Mouse (Mus musculus) left cerebral cortex, postnatal 36 days (tissue): ENCODE data around the gene L3mbtl3. TPM values are rescaled to one million over a fixed set of nuclear protein-coding genes. Genes with fewer than 3 reads are reported as not detected.
A peak's percentile ranks its signal among the peaks of the same experiment; 100 is the strongest.

ENCODE experiments used
- DNase-seq, 2 experiments: peaks; one replicate each; pipeline ENCODE4 v3.0.0; 2021 to 2022; ENCODE audit warnings: low spot score in 2 of 2, mixed read lengths in 1 of 2
- intact Hi-C: fragments of 180-260 bp; cut with DNase I; formaldehyde crosslinking; loops from one replicate; pipeline ENCODE4 v1.15.1; 2025
- total RNA-seq, 2 experiments: library from RNA; stranded (reverse); gene quantifications; 2 replicates each; pipeline ENCODE4 v1.2.3; 2021

Gene L3mbtl3
- 10 to 100 TPM; 27.1 to 27.7 TPM for total RNA-seq

DNA sequence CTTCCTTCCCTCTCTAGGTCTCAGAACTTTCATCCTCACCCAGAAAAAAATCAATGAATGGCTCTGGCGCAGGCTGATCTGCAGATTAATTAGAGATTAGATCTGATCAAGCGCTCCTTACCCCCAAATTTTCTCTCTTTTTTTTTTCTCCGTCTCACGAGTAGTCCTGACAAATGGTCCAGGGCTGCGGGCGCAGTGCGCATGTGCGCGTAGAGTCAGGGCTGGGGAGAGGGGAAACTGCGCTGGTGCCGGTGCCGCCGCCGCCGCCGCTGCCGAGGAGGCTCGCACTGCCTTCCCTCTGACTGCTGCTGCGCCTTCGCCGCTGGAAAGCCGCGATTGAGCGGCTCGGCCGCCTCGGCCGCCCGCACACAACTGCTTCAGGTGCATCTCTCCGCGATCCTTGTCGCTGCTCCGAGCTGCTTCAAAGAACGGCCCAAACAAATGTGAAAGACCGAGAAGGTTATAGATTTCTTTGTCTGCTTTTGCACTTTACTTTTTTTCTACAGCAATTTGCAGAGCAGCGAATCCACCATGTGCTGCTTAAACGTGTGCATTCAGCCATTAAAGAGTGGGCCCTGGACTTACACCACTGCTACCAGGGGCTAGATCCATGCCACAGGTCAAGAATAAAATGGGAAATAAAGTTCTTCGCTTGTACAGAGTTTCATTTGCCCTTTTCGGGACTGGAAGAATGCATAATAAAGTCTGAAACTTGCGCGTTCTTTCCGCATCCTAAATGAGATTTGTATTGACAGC, at the start of gene L3mbtl3:
TSS of gene L3mbtl3 (minus strand) at position 182 of the 756 bp plus-strand sequence.
- DNase-seq: peak; percentile 84 to 88
- intact Hi-C loops: loop anchor here (10.0 kb wide), 2 partner anchors 119 to 379 kb away; partner anchors contain the start of gene Arhgap18

GRCm38 (mm10) chr10:26421168-26421567, 45.4 kb upstream of the L3mbtl3 start:
- no peak for DNase-seq
- intact Hi-C loops: no loop called here

DNA sequence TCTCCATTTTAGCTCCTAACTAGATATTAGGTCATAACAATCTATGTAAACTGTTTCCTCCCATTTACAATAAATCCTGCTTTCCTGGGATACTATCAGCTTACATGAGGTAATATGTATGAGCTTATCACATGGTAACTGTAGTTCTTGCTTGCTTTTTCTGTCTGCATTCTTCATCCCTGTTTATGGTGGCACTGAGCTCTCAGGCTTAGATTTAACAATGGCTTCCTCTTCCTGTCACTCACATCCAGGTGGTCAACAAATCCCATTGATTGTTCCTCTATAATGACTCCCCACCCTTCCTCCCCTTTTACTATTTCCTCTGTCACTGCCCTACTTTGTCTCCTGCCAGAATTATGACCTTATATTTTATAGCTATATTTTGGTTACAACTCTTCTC, 12.9 kb upstream of the L3mbtl3 start:
- intact Hi-C loops: no loop called here
- DNase-seq: no peak

DNA sequence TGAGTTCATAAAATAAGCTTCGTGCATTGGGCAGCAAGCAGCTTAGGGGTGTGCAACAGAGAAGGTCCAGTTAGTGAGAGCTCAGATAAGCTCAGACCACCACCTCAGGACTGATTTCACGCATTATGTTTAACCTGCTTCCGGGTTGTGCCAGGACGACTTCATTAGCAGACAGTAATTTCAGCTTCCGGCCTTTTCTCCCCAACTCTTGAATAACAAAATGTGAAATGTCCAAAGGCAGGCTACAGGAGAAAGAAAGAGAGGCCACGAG, 1.5 kb upstream of the L3mbtl3 start:
- DNase-seq: no peak
- intact Hi-C loops: loop anchor here (10.0 kb wide), 2 partner anchors 118 to 378 kb away; partner anchors contain the start of gene Arhgap18

GRCm38 (mm10) chr10:26376546-26377331, 968 bp upstream of the L3mbtl3 start:
- DNase-seq: no peak
- intact Hi-C loops: loop anchor here (10.0 kb wide), 2 partner anchors 118 to 378 kb away; partner anchors contain the start of gene Arhgap18

DNA sequence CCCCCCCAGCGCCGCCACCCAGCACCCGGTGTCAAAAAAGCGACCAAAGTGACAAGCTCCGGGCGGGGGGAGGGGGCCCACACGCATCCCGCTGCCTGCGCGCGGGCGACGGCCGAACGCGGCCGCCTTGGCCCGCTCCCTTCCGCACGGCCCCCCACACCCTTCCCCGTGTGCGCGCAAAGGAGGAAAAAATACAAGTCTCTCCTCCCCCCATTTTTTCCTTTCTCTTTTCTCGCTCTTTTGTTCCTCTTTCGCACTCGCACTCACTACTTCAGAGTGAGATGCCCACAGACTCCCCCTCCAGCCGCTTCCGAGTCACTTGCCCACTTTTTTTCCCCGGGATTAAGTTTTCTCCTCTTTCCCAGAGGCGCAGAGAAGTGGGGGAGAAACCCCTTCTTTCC, 420 bp downstream of the L3mbtl3 start:
- no peak for DNase-seq
- intact Hi-C loops: loop anchor here (10.0 kb wide), 2 partner anchors 119 to 379 kb away; partner anchors contain the start of gene Arhgap18

DNA sequence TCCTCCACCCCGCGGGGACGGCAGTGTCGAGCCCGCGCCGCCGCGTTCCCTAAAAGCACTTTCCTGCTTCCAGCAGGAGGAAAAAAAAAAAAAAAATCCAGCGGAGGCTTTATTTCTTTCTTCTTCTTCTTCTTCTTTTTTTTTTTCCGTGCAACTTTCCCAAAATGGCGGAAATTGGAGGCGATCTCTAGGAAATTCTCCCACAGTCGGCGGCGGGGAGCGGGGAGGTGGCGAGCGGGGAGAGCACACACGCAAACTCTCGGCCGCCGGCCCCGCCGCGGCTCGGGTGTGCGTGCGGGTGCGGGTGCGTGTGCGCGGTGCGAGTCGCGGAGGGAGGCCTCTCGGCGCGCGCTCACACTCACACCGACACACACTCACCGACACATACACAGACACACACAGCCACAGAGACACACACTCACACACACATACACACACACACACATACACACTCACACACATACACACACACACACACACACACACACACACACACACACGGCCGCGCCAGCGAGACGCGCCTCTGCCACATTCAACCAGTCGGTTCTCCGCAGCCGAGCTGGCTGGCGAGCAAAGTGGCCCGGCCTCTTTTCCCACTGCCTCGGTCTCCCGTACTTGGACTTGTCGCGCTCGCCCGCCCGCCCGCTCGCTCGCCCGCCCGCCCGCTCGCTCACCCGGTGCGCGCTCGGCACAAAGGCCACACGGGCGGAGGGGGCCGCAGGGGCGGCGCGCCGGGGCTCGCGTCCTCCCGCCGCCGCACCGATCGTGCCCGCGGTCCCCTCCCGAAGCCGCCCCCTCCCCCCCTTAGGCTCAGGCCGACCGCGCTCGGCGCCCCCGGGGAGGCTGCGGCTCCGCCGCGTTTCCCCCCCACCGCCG, 1.1 kb downstream of the L3mbtl3 start:
- DNase-seq: peak; percentile 62 to 71
- intact Hi-C loops: loop anchor here (5.0 to 10.0 kb wide), 5 partner anchors 120 to 618 kb away; partner anchors contain the start of gene Arhgap18

DNA sequence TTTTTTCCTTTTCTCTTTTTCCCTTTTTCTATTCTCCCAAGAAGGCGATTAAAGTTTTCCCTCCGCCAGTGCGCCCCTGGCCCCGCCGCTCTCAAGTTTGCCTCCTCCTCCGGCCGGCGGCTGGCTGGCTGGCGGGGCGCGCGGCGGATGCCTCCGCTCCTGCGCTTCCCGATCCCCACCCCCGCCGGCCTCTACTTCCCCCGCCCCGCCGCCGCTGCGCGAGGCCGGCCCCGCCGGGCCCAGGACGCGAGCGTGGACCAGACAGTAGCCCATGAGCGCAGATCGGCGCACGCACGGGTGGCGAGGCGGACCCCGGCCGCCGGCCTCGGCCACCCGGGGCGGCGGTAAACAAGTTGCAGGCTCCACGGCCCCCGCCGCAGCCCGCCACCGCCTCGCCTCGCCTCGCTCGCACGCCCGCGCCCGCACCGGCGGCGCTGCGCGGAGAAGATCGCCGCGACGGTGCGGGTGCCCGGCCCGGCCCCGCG, 1.8 kb downstream of the L3mbtl3 start:
- DNase-seq: peak; percentile 64 to 74
- intact Hi-C loops: loop anchor here (2.0 to 10.0 kb wide), 6 partner anchors 121 to 618 kb away; partner anchors contain the start of gene Arhgap18

GRCm38 (mm10) chr10:26372940-26373931, 2.5 kb downstream of the L3mbtl3 start:
- DNase-seq: peak; percentile 73 to 78
- intact Hi-C loops: loop anchor here (2.0 to 10.0 kb wide), 6 partner anchors 122 to 619 kb away; partner anchors contain the start of gene Arhgap18

GRCm38 (mm10) chr10:26371416-26371815, 4.4 kb downstream of the L3mbtl3 start:
- intact Hi-C loops: loop anchor here (5.0 to 10.0 kb wide), 5 partner anchors 123 to 621 kb away; partner anchors contain the start of gene Arhgap18
- no peak for DNase-seq

- DNase-seq: no peak
- intact Hi-C loops: no loop called here
Measured at GRCm38 (mm10) chr10:26364942-26365341, 10.8 kb downstream of the L3mbtl3 start.

- intact Hi-C loops: no loop called here
- no peak for DNase-seq
Measured at GRCm38 (mm10) chr10:26364326-26364856, 11.4 kb downstream of the L3mbtl3 start.

DNA sequence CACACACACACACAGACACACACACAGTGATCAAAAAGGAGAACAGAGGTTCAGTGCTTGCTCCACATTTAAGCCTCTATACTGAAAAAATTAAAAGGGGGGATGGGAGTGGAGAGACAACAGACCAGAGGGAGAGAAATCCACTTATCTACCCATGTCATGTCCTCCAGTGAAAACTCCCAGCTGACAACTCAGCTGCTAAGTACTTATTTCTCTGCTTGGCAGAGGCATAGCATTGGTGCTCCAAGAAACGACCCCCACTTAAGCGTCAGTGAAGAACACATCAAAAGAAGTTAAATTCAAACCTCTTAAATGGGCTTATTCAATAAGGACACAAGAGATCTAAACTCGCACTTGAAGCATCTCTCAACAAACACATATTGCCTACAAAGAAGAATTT, 12.2 kb downstream of the L3mbtl3 start:
- intact Hi-C loops: no loop called here
- no peak for DNase-seq

DNA sequence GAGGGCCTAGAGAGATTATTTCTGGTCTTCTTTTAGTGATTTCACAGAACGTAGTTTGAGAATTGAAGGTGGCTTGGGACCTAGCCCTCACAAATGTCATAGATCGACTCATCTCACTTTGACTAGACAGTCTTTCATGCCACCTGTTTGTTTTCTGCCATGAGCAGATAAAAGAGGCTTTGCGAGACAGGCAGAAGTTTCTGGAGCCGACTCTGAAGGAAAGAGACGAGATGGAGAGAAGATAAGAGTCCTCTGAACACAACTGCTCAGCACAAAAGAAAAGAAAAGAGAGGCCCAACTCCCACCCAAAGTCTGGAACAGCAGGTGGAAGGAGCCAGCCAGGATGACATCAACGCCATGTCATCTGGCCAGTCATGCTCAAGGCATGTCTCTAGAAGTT, 17.0 kb downstream of the L3mbtl3 start:
- DNase-seq: no peak
- intact Hi-C loops: no loop called here

- intact Hi-C loops: no loop called here
- DNase-seq: peak; percentile 18 to 32
Measured at GRCm38 (mm10) chr10:26358231-26358630, 17.5 kb downstream of the L3mbtl3 start.

GRCm38 (mm10) chr10:26353781-26354180, 22.0 kb downstream of the L3mbtl3 start:
- DNase-seq: no peak
- intact Hi-C loops: no loop called here

DNA sequence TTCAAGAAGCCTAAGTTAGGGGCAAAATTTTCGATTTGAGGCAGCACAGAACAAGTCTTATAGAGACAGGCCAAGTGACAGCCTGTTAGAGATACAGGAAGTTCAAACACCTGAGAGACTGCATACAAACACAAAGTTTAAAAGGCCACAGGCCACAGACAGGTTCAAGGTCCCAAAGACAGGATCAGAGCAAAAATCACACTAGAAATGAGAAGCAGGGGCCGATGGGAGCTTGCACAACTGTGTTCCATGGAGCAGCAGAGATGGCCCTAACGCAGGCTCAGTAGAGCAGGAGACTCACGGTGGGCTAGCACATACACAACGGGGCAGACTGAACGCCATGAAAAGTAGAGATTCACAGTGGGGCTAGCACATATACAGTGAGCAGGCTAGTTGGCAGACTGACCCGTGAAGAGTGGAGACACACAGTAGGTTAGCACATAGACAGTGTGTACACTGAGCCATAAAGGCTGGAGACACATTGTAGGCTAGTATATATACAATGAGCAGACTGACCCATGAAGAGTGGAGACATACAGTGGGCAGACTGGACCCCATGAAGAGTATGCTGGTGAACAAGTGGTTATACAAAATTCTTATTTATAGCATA, 24.5 kb downstream of the L3mbtl3 start:
- intact Hi-C loops: no loop called here
- no peak for DNase-seq

DNA sequence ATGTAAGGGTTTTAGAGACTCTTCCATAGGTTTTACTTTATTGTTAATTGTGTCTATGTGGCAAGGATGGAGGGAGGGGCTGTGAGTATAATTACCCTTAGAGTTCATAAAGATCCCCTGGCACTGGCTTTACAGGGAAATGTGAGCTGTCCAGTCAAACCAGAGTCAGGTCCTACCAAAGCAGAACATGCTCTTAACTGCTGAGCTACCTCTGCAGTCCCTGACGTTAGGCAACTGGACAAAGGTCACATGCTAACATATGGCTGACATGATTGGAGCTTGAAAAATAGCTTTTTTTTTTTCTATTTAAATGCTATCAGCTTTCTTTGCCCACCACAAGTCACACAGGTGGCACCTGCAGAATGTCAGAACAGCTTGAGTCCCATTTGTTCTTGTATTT, 25.6 kb downstream of the L3mbtl3 start:
- intact Hi-C loops: no loop called here

More for the DNA sequence above, 25.6 kb downstream of the L3mbtl3 start:
- DNase-seq: no peak
